Mouse (Mus musculus) frontal cortex, adult (tissue): Measurements from ENCODE around the gene Grwd1.

Source experiments
- ATAC-seq: cut with Nextera tagmentation; 2 replicates; pipeline ENCODE4 v1.9.2; 2017; ENCODE audit warnings: mild to moderate bottlenecking, moderate library complexity, mixed read lengths; ENCODE audit not compliant: low TSS enrichment

Gene Grwd1

GRCm38 (mm10) chr7:45842950-45843744, 12.4 kb upstream of the Grwd1 start:
- ATAC-seq: no peak

- no peak for ATAC-seq
Observed at GRCm38 (mm10) chr7:45833924-45834323, 3.2 kb upstream of the Grwd1 start.

- no peak for ATAC-seq
Observed at GRCm38 (mm10) chr7:45833148-45833790, 2.5 kb upstream of the Grwd1 start.

GRCm38 (mm10) chr7:45832428-45832827, 1.7 kb upstream of the Grwd1 start:
- ATAC-seq: no peak

- no peak for ATAC-seq
Observed at GRCm38 (mm10) chr7:45831128-45831525, 383 bp upstream of the Grwd1 start.

- ATAC-seq: no peak
Observed at GRCm38 (mm10) chr7:45826631-45827030, 4.1 kb downstream of the Grwd1 start.

GRCm38 (mm10) chr7:45824598-45824997, 6.1 kb downstream of the Grwd1 start, which contains the start of gene Kcnj14:
Kcnj14 (minus strand) TSS chr7:45824782.
- no peak for ATAC-seq

- no peak for ATAC-seq
Observed at GRCm38 (mm10) chr7:45820913-45821312, 9.8 kb downstream of the Grwd1 start.

- no peak for ATAC-seq
Observed at GRCm38 (mm10) chr7:45819843-45820242, 10.9 kb downstream of the Grwd1 start.

GRCm38 (mm10) chr7:45815984-45816351, 14.8 kb downstream of the Grwd1 start:
- ATAC-seq: no peak

GRCm38 (mm10) chr7:45815323-45815983, 15.3 kb downstream of the Grwd1 start:
- no peak for ATAC-seq

GRCm38 (mm10) chr7:45814841-45815240, 15.9 kb downstream of the Grwd1 start:
- no peak for ATAC-seq

- ATAC-seq: peak; percentile 94
Observed at GRCm38 (mm10) chr7:45813787-45814779, 16.7 kb downstream of the Grwd1 start, which contains the start of gene Cyth2. Cyth2 (minus strand) TSS chr7:45814581.

GRCm38 (mm10) chr7:45812921-45813320, 17.8 kb downstream of the Grwd1 start:
- no peak for ATAC-seq

- ATAC-seq: no peak
Observed at GRCm38 (mm10) chr7:45809276-45810075, 21.3 kb downstream of the Grwd1 start.

- ATAC-seq: no peak
Observed at GRCm38 (mm10) chr7:45808471-45808870, 22.3 kb downstream of the Grwd1 start.

- ATAC-seq: no peak
Observed at GRCm38 (mm10) chr7:45805941-45806340, 24.8 kb downstream of the Grwd1 start.

- ATAC-seq: no peak
Observed at GRCm38 (mm10) chr7:45802551-45802950, 28.2 kb downstream of the Grwd1 start.

GRCm38 (mm10) chr7:45801348-45801747, 29.4 kb downstream of the Grwd1 start:
- ATAC-seq: peak; percentile 60

- no peak for ATAC-seq
Observed at GRCm38 (mm10) chr7:45800546-45801204, 30.1 kb downstream of the Grwd1 start.
